Mouse (Mus musculus) adrenal gland, adult 18-20 months (tissue): ENCODE data around the gene Prkce. TPM values are rescaled to one million over a fixed set of nuclear protein-coding genes. Genes with fewer than 3 reads are reported as not detected.

Experiments used
- DNase-seq, 2 experiments: peaks; one replicate each; pipeline ENCODE4 v3.0.0; 2021 to 2022; ENCODE audit warnings: low spot score in 2 of 2
- total RNA-seq, 2 experiments: library from RNA; stranded (reverse); gene quantifications; 1 replicate in 1 of 2; 2 replicates in 1 of 2; pipeline ENCODE4 v1.2.3; 2021

The Prkce gene
- total RNA-seq, 2 experiments from 2014 or later, result 17.5 to 22.9 TPM

DNA sequence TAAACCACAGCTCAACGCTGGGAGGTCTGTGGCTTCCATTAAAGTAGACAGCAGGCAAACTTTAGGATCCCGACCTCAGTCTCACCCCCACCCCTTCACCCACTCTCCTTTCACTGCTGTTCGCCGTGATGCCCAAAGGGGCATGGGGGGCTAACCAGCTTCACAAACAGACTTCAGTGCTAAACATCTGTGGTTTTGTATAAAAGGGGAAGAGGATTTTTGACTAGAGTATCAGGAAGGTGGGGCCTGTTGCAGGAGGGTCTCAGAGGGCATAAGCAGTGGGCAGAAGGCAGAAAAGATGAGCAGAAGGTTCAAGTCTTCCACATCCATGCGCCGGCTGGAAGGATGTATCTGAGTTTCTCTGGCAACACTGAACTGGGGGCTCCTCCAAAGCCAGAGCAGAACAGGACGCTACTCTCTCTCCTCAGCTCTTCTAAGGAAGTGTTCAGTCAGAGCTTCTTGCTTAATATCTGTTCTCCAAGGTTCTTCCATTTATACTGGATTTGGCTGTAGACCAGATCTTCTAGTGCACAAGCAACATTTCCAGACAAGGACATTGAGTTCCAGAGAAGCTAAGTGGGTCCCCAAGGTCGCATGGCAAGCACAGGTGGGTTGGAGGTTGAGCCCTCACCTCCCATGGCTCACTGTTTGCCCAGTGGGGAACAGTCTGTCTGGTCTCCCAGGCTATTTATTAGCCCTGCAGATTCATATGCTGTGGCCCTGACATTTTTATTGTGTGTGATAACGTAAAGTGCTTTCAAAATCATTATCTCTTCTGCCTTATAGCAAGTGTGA, 2.8 kb downstream of the Prkce start:
- DNase-seq, result no peak

DNA sequence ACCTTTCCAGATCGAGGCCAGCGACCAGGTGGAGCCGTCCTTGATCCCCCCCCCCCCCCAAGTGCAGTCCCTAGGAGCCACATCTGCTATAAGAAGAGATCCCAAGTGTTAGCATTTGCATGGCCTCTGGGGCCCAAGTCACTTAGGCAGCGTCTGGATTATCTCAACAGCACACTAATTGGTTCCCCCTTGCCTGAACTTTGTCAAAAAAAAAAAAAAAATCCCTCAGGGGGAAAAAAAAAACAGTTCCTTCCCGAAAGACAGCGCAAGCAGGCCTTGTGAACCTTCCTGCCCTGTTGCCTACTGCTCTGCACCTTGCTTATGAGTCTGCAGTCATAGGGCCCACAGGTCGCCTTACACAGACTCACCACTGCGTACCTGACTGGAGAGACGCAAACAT, 7.9 kb downstream of the Prkce start:
- DNase-seq, result no peak

DNA sequence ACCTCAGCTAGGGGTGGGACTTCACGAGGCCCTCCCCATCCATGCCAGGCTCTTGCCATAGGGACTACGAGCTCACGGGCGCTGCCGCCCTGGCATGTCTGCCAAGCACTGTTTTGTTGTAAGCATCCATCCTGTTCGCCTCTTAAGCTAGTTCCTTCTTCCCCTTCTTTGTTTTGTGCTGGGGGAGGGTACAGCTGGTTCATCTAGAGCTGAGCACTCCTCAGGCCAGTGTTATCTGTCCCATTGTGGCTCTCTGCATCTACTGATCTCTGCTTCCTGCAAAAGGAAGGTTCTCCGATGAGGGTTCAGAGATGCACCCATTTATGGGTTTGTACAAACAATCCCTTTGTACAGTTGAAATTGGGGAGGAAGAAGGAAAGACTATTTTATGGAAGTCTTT, 9.1 kb downstream of the Prkce start:
- no peak for DNase-seq

DNA sequence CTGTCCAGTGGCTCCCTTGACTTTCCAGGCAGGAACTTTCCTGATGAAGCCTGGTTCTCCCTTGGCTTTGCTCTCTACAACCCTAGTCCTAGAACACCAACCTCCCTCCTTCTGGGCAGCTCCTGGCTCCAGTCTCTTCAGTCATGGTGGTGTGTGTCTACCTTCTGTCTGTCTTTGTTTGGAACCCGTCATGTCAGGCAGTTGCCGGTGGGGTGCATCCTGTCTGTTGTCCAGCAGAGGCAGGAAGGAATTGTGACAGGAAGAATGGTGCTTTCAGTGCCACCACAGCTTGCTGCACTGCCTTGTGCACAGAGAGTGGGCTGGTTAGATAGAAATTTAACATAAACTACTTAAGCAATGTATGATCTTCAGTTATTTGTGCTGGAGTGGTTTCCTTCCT, 16.2 kb downstream of the Prkce start:
- DNase-seq, result no peak

DNA sequence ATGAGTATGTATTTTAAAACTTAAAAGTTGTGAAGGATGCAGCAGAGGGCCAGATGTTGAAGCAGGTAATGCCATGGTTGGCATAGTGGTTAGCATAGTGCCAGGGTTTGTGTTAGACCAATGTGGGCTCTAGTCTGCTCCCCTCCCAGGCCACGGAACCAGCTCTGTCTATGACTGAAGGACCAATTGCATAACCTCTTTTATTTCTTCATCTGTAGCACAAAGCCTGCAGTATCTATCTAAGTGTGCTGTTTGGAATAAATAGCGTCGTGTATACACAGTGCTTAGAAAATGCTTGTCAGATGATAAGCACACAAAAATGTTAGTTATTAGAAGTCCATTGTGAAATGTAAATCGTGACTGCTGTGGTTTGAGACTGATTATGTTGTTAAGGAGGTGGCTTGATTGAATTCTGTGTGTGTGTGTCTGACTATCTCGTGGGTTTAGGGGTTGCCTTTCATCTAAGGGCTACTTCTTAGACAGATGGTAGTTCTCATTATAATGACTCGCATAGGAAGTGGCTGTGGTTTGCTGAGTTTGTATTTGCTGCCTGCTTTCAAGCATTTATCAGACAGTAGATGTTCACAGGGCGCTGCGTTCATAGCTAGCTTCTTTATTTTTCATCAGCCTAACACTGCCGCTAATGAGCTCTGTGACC, 17.1 kb downstream of the Prkce start:
- no peak for DNase-seq

DNA sequence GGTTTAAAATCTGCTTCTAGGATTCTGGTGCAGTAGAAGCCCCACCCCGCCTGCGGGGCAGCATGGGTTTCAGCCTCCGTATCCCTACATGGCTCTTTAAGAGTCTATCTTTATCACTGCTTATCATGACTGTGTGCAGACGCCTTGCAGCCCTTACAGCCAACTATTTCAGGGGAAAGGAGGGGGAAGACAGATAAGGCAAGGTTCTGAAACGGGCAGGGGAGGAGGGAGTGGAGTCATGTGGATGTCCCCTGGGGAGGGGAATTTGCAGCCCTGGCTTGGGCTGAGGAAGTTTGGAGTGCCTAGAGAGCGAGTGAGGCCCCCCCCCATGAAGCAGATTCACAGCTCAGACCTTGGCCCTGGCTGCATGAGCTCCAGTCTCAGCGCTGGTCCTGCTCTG, 18.0 kb downstream of the Prkce start:
- no peak for DNase-seq

DNA sequence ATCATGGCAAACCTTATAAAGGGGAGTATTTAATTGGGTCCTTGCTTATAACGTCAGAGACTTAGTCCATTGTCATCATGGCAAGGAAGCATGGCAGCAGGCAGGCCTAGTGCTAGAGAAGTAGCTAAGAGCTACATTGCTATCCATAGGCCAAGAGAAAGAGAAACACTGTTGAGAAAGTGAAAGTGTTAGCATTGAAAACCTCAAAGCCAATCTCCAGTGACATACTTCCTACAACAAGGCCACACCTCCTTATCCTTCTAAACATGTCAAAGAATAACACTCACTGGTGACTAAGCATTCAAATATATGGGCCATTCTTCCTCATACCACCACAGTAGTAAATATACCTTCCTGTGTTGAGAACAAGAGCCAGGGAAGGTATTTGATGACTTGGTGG, 20.2 kb downstream of the Prkce start:
- DNase-seq, result no peak

DNA sequence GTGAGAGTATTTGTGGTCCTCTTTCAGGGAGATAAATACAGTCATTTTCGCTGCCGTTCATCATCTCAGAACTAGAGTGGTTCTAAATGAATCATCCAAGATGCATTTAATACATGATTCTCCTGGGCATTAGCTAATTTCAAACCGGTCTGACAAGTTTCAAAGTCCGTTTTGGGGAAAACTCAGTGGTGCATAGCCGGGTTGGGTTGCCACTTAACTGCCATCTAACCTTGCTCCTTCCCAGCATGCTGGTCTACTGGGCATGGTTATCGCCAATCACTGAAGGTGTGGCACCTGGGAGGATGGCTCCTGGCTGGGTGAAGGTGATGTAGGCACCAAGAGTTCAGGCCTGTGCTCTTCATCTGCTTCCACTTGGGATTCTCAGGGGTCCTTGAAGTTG, 26.4 kb downstream of the Prkce start:
- DNase-seq, result no peak

DNA sequence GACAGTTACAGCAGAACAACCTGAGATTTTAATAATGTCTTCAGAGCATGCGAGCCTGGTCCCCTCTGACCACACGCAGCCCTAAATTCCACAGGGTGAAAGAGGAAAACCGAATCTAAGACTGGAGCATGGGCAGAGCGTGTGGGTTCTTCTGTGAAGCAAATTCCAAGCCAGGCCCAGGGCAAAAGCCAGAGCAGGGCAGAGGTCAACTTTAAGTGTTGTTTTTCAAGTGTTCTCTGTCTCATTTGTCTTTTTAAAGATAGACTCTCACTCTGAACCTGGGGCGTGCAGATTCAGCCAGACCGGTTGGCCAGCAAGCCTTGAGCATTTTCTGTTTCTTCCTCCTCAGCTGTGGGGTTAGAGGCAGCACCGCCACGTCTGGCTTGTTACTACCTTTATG, 27.3 kb downstream of the Prkce start:
- no peak for DNase-seq

DNA sequence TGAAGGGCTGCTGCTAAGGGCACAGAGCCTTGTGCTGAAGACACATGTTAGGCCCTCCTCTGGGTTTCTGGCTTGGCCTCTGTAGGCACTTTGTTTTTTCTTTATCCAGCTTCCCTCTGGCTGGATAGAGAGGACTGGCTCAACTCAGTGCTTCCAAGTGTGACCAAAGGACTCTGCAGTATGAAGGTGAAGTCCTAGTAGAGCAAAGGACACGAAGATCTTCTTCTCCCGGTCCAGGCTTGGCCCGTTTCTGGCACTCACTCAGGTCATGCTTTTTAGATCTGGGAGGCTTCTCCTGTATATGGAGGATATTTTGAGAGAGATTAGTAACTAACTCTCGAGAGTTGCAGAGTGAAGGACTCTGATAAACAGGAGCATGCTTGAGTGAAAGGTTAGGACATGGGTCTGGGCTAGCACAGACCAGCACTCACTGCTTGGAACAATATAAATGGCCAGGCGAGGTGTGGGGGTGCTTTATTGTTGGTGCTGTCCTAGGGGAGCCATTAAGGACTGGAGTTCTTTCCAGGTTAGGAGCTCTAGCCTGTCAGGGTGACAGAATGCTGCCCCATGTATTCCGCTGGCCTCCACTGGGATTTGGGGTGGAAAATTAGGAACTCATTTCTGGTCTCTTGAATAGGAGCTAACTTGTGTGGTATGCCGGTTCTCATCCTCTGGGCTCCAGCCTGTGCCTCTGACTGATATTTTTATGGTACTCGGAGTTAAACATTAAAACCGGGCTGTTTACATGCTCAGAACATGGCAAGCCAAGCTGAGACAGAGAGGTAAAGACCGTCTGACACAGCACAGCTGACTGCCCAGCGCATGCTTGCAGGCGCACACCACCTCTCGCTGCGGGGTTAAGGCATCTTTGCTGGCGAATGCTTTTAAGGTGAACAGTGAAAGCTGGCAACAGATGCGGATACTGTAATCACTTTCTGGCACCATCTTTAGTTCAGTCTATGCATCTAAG, 31.2 kb downstream of the Prkce start:
- no peak for DNase-seq

DNA sequence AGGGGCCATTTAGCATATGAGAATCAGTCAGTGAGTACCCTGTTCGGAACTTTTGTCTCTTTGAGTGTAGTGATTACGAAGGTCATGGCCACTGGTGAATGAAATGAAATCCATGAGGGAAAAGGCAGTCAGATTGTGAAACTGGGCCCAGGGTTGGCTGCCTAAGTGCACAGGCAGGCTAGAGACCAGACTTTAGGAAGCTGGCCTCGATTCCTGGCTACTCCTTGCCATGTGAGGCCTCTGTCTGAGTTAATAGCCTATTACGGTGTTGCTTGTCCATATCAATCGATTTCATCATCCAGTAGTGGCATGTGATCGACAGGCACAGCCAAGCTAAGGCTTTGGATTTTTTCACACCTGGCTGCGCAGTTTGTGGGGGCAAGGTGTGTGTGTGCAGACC, 34.4 kb downstream of the Prkce start:
- DNase-seq, result no peak

DNA sequence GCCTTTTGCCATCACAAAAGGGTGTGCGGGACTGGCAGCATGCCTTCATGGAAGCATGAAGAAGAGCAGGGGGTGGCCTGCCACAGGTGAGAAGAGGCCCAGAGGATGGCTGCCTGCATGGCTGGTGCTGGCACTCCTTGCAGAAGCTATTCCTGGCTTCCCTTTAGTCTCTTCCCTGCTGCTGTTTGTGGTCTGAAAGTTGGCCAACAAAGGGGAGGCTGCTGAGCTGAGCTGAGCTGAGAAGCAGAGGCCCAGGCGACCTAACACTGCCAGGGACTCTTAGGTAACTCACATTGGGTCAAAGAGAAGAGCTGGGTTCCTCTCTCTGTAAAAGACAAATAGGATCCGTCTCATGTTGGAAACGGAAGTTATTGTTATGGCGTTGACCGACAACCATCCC, 35.4 kb downstream of the Prkce start:
- no peak for DNase-seq

DNA sequence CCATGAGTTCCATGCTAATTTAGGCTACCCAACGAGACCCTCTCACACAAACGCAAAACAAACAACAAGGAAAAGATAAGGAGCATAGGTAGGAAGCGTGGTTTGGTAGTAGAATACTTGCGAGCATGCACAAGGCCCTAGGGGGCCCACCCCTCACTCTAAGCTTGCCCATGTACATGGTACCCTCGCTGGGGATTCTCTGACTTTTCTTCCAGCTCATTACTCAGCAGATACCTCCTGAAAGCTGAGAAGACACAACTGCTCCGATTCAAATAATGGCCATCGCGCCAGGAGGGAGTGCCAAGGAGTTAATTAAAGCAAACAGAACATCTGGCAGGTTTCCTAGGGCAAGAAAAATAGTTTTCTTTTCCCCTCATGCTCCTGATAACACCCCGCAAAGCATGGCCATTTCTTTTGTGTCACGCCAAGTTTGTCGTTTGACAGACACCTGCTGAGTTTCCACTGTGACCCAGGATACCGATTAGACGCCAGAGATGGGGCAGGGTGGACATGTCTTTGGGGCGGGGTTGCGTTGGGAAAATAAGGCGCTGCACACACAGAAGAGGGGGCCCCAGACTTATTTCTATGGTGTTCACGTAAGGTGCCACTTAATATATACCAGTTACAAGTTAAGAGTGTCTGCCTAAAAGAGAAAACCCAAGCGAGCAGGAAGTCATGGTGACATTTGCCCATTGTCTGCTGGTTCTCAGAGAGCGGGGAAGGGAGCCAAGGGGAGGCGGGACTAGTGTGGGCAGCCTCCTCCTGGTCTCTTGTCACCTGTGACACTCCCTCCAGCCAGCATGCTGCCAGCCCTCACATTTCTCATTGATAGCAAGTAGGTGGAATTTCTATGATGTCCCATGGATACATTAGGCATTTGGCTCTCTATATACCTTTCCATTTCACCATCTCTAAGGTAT, 36.2 kb downstream of the Prkce start:
- DNase-seq, result no peak

DNA sequence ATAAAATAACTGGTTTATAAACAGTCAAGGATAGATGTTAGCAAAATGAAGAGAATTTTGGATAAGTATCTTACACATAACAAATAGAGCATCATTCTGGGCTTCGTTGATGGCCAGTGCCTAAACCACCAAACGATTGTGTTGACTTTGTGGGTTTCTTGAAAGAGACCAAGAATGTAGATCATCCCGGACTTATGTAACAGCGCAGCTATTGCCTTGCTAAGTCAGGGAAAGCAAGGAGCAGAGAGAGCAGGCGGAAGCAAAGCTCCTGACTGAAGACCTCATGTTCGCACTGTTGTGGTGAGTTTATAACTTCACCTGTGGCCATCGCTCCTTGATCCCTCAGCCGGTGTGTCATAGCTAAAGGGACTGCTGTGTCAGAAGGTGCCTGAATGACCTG, 38.7 kb downstream of the Prkce start:
- DNase-seq, result no peak

DNA sequence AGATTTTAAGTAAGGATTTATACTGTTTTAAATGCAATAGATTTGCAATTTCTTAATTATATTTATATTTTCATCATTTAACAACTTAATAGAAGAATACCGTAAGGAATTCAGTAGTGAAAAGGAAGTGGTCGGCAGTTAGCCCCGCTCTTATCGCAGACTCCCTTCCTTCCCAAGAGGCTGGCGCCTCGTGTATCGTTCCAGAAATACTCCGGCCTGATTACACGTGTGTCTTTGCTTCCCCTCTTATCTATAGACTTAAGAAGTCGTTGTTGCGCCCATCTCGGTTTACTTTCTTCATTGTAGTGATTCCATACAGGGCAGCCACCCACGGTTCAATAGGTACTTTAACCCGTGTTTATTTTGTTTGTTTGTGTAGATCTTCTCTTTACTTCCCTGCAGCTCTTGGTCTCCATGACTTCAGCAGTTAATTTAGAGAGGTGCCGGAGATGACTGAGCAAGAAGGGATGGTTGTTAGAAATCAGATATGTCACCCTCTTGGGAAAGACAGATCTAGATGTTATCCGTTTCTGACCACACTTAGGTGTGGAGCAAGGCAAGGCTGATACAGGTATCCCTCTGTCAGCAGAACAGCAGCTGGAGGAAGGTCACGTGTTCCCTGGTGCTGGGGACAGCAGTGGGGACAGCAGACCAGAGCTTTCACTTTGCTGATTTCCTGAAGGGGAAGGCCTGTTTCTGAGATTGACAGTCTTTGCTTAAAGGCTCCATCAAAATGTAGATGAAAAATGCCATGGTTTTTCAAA, 40.7 kb downstream of the Prkce start:
- DNase-seq, result no peak

DNA sequence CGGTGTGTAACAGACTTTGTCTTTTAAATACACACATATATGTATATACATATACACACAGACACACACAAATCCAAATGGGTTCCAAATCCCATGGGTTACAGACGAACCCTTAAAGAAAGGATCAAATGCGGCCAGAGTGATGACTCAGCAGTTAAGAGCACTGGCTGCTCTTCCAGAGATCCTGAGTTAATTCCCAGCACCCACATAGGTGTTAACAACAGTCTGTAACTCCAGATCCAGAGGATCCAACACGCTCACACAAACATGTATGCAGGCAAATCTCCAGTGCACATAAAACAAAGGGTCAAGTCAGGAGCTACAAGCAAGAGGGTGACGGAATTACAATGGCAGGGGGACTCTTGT, 41.2 kb downstream of the Prkce start:
- DNase-seq, result no peak

DNA sequence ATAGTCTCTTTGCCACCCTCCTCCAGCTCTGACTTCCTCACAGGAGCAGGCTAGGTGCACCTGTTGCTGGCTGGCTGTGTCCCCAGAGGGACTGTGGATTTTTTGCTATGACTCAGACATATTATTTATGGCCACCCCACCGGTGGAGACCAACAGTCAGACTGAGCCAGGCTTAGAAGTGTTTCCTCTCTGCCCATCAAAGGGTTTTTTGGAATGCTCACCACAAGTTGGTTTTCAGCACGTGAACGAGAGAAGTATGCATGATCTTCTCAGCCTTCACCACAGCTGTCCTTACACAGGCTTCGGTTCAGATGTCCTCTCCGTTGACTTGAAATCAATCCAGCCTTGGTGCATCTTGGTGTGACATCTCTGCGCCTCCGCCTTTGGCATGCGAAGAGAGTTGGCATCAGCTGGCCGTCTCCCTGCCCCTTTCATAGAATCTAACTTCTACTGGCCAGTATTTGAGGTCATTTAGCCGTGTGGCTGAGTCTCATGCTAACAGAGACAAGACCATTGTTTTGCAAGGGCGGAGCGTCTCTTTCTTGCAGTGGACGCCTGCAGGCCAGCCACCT, 42.2 kb downstream of the Prkce start:
- no peak for DNase-seq

DNA sequence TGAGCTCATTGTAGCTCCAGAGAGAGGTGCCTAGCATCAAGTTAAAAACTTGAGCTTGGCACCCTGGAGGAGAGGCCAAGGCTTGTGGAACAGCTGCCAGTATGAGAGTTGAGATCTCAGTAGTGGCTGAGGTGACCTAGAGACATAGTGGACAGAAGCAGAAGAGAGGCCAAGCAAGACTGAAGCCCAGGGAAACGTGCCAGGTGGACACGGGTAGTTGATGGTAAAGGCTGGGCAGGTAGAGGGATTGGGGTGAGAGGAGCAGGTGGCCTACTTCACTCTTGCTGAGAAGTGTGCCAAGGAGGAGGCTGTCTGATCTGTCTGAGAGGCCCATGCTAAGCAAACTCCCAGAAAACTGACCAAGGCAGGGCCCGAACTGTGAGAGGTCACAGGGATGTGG, 44.6 kb downstream of the Prkce start:
- DNase-seq, result no peak

DNA sequence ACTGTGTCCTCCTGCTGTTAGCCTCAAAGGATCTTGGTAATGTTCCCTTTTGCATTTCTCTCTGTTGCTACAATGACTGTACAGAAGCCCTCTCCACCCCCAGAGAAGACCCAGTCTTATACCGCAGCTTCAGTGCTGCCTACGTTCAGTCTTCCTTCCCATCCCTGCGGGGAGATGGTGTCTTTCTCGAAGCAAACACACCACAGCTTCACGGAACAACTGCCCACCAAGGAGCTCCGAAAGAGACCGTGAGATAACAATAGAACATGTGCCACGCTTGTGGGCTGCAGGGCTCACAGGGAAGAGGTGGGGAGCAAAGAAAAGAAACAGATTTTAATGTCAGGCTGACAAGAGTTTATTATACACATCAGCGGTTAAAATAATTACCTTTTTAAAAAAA, 46.7 kb downstream of the Prkce start:
- no peak for DNase-seq

DNA sequence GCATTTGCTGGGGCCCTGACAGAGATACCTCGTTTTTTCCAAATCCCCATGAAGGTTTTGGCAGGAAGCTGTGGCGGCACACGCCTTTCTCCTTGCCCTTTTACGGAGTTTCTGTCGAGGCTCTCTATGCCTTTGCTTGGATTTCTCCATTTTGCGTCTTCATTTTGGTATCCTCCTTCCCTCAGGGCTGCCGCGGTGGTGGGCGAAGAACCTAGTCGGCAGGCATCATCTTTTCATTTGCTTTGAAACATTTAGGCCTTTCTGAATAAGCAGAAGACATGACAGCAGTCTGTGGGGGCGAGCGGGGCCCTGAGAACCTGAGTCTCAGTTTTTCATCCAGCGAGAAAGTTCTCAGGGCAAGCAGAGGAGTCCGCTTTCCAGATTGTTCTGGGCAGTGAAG, 47.2 kb downstream of the Prkce start:
- DNase-seq, result no peak
